Mouse (Mus musculus): Measurements from ENCODE around the gene Utp3. TPM values are rescaled to one million over a fixed set of nuclear protein-coding genes. Genes with fewer than 3 reads are reported as not detected.

The Utp3 gene
- polyA plus RNA-seq, 1 experiment from 2014 or later: 87.5 TPM

DNA sequence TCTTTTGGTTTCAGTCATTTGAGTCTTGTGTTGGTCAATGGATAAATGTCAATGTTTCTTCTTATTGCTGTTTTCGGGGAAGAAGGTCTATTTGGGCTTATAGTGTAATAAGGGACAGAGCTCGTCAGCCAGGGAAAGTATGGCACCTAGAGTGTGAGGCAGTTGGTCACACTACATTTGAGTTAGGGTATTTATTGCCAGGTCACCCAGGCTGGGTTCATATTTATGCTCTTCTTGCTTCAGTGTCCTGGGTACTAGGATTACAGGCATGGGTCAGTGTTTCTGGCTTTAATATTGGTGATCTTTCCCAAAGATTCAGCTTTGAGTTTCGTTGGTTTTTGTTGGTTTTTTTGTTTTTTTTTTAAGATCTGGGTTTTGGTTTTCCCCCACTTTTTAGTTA is 48.5 kb downstream of the Utp3 start:
- WGBS: 91% methylated on average over 3 of the region's 3 CpGs
- Histone ChIP-seq H3K4me3 (no peak overlapping the region), H3K4me1 (no peaks in the 10 kb centered on the region; the same call in 1 of the 2 replicates), H3K9me3 (no peaks in the 10 kb centered on the region), H3K36me3 (replicated peaks) (peaks cover 11% of the 10 kb centered on the region), H3K27ac (replicated peaks) (no peak overlapping the region), H3K27me3 (replicated peaks; ENCODE audit: low read depth, poor library complexity, severe bottlenecking) (no peaks in the 10 kb centered on the region)
- DNase-seq (ENCODE audit: low spot score): no peak

DNA sequence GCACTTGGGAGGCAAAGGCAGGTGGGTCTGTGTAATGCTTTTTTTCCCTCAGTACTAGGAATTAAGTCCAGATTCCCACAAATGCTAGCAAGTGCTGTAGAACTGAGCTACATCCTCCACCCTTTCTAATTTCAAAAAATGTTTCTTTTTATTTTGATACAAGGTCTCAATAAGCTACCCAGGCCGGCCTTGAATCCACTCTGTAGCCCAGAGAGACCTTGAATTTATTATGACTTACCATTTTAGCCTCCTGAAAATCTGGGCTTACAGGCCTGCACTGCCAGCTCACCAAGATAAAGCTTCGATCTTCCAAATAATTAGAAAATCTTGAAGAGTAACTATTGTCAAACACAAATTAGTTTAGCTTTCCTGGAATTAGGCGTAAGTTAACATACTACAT is 49.8 kb downstream of the Utp3 start:
- peaks cover 8% of the 10 kb centered on the region for H3K36me3 ChIP-seq (replicated peaks)
- whole genome bisulfite sequencing: 92% methylated on average over 3 of the region's 3 CpGs
- DNase-seq (ENCODE audit: low spot score): no peak

DNA sequence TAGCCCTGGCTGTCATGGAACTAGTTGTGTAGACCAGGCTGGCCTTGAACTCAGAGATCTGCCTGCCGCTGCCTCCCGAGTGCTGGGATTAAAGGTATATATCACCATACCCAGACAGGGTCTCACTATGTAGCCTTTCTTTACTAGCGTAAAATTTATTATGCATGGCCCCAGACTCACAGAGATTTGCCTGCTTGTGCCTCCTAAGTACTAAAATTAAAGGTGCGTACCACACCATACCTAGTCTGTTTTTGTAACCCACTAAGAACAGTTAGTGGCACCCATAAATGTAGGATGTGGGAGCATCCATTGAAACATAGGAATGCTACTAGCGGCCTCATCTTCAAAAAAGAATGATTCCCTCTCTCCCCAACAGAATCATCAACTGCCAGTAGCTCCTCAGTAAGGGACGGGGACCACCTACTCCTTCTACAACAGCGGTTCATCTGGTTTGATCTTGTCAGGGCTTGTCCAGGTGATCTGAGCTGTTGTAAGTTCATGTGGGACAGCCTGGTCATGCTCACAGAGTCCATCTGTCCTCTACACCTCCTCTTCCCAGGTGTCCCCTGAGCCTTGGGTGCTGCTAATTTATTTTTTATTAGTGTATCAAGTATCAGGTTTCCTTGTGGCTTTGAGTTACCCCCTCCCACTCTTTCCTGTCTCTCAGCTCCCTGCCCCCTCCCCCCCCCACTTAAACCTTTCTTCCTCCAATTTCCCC is 50.5 kb downstream of the Utp3 start:
- Histone ChIP-seq H3K27me3 (replicated peaks; ENCODE audit: low read depth, poor library complexity, severe bottlenecking) (no peaks in the 10 kb centered on the region), H3K4me1 (no peaks in the 10 kb centered on the region; the same call in 1 of the 2 replicates), H3K27ac (replicated peaks) (no peak overlapping the region), H3K36me3 (replicated peaks) (peaks cover 8% of the 10 kb centered on the region), H3K4me3 (no peak overlapping the region), H3K9me3 (no peaks in the 10 kb centered on the region)
- no peak for DNase-seq (ENCODE audit: low spot score)
- 91% methylated on average over 7 of the region's 7 CpGs for WGBS

More for the DNA sequence above, 49.8 kb downstream of the Utp3 start:
- no peaks in the 10 kb centered on the region for H3K27me3 ChIP-seq (replicated peaks; ENCODE audit: low read depth, poor library complexity, severe bottlenecking)
- H3K4me1 ChIP-seq: no peaks in the 10 kb centered on the region; the same call in 1 of the 2 replicates
- H3K4me3 ChIP-seq: no peak overlapping the region
- H3K9me3 ChIP-seq: no peaks in the 10 kb centered on the region
- no peak overlapping the region for H3K27ac ChIP-seq (replicated peaks)

Other genes starting within 250 kb of the Utp3 start
- not detected in 2 replicates for gene Prol1, start 237.2 kb upstream of the Utp3 start, polyA plus RNA-seq (2016; fragmentation: Nextera tagmentation; extraction: Ambion mirVana)
- not detected in 2 replicates for gene Amtn, start 178.4 kb upstream of the Utp3 start, polyA plus RNA-seq (2016; fragmentation: Nextera tagmentation; extraction: Ambion mirVana)
- not detected in 2 replicates for gene Ambn, start 98.5 kb upstream of the Utp3 start, polyA plus RNA-seq (2016; fragmentation: Nextera tagmentation; extraction: Ambion mirVana)
- not detected in 2 replicates for gene Enam, start 66.5 kb upstream of the Utp3 start, polyA plus RNA-seq (2016; fragmentation: Nextera tagmentation; extraction: Ambion mirVana)
- gene Jchain, start 26.6 kb upstream of the Utp3 start, polyA plus RNA-seq (2016; fragmentation: Nextera tagmentation; extraction: Ambion mirVana): 0.14 TPM in 1 of 2 replicates, not detected in the other
- gene Rufy3, start 10.6 kb downstream of the Utp3 start, polyA plus RNA-seq (2016; fragmentation: Nextera tagmentation; extraction: Ambion mirVana): 28.1 and 28.3 TPM in 2 replicates
- 69.1 and 73.2 TPM in 2 replicates for gene Grsf1, start 121.7 kb downstream of the Utp3 start, polyA plus RNA-seq (2016; fragmentation: Nextera tagmentation; extraction: Ambion mirVana)
- 12.5 and 13.2 TPM in 2 replicates for gene Mob1b, start 166.4 kb downstream of the Utp3 start, polyA plus RNA-seq (2016; fragmentation: Nextera tagmentation; extraction: Ambion mirVana)
- gene Dck, start 210.5 kb downstream of the Utp3 start, polyA plus RNA-seq (2016; fragmentation: Nextera tagmentation; extraction: Ambion mirVana): 93.2 and 97.1 TPM in 2 replicates

Data from embryonic facial prominence, embryonic 10.5 days (tissue).